Mouse (Mus musculus): ENCODE results near the gene Bco1.
A peak's percentile ranks its signal among the peaks of the same experiment; 100 is the strongest.

GRCm38 (mm10) chr8:117049444-117049843 lies 46.2 kb upstream of the Bco1 start:
- TF ChIP-seq CTCF (IDR thresholded peaks at IDR 0.05; ENCODE audit: extremely low read depth, insufficient read length, insufficient replicate concordance, low read depth, low read length) = peak; percentile 29; the same call in 1 of the 2 replicates
- TF ChIP-seq POLR2A (IDR thresholded peaks at IDR 0.05; ENCODE audit: low read depth, low read length) = no peak

Measured in small intestine, adult 2 months (tissue).